Mouse (Mus musculus): Measurements from ENCODE around the gene Cngb1.

DNA sequence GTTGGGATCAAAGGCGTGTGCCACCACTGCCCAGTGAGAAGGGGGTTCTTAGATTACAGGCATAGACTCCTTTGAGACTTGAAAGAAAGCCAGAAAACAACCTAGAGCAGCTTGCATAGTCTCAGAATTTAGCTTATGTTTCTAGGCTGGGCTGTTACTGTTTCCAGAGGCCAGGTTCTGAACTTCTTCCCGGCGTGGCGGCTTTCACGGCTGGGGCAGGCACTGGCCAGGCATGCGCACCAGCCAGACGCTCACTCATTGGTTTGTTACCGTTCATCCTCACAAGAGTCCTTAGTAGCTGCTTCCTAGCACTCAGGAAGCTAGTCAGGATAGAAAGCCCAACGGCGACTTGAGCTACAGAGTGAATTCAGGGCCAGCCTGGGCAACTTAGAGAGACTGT, 50.8 kb downstream of the Cngb1 start:
- TF ChIP-seq CTCF (IDR thresholded peaks at IDR 0.05; ENCODE audit: low read depth) (no peak), EP300 (IDR thresholded peaks at IDR 0.05; ENCODE audit: low read depth) (no peak)

All from liver, postnatal 0 days (tissue).